ENCODE assay signal across 8 mouse cellular contexts in genomic region chr1:156938705-156939242, GRCm38 (mm10). TPM values are rescaled to one million over a fixed set of nuclear protein-coding genes. Genes with fewer than 3 reads are reported as not detected.
DNase-seq lines count a peak whose midpoint lies in the region; ATAC-seq lines count a peak whose summit lies in the region.

No protein-coding gene starts in this region.

- under 1% methylated on average over 46 of the region's 51 CpGs for WGBS in intestine, embryonic 15.5 days
- under 1% methylated on average over 51 of the region's 51 CpGs for WGBS in midbrain, embryonic 10.5 days

- no peaks in the 10 kb centered on the region for H3K36me3 ChIP-seq in intestine, embryonic 15.5 days
- H3K36me3 ChIP-seq in midbrain, embryonic 10.5 days: peaks cover 3% of the 10 kb centered on the region; the same call in 1 of the 2 replicates

- peak overlapping the region; percentile 96 for H3K4me3 ChIP-seq in intestine, embryonic 15.5 days (replicated peaks)
- H3K4me3 ChIP-seq in midbrain, embryonic 10.5 days: peak overlapping the region; percentile 97

- intact Hi-C loops in left cerebral cortex, postnatal 36 days (cut with DNase I): loop anchor here (2.0 to 5.0 kb wide), 2 partner anchors 49 to 138 kb away; no protein-coding TSS in a partner anchor

- peak; percentile 76 for ATAC-seq in intestine, embryonic 15.5 days

- no peaks in the 10 kb centered on the region for H3K9me3 ChIP-seq in intestine, embryonic 15.5 days
- H3K9me3 ChIP-seq in midbrain, embryonic 10.5 days (replicated peaks): no peaks in the 10 kb centered on the region

- H3K4me2 ChIP-seq in intestine, embryonic 15.5 days (replicated peaks): peak overlapping the region; percentile 91

- peak; percentile 91 for DNase-seq in ZHBTc4 (ENCODE audit: low read depth, low spot score)
- DNase-seq in cerebellum, postnatal 36 days: peak; percentile 73 to 79
- DNase-seq in gastrocnemius, postnatal 25 days: peak; percentile 47
- peak; percentile 75 to 79 for DNase-seq in left cerebral cortex, postnatal 36 days (ENCODE audit: low spot score in 2 of 2)
- DNase-seq in midbrain, embryonic 10.5 days (ENCODE audit: low spot score): peak; percentile 82
- peak; percentile 39 for DNase-seq in skeletal muscle tissue, adult 2 months (ENCODE audit: low read depth, low spot score)
- DNase-seq in adipocyte (ENCODE audit: low spot score): no peak

- peak overlapping the region; percentile 84 for H3K9ac ChIP-seq in intestine, embryonic 15.5 days

- 0 out of 2 replicates have a peak, but pooled peaks cover 2% of the 10 kb centered on the region for H3K4me1 ChIP-seq in intestine, embryonic 15.5 days (replicated peaks)
- H3K4me1 ChIP-seq in midbrain, embryonic 10.5 days: peaks cover 33% of the 10 kb centered on the region

- H3K27me3 ChIP-seq in intestine, embryonic 15.5 days (replicated peaks): no peaks in the 10 kb centered on the region
- no peaks in the 10 kb centered on the region for H3K27me3 ChIP-seq in midbrain, embryonic 10.5 days (ENCODE audit: low read depth, poor library complexity, severe bottlenecking)

- H3K27ac ChIP-seq in intestine, embryonic 15.5 days: peak overlapping the region; percentile 81
- H3K27ac ChIP-seq in midbrain, embryonic 10.5 days (replicated peaks): peak overlapping the region; percentile 98

RNA-seq across cellular contexts. Expression of gene Ralgps2, which starts 0.7 kb away (rescaled TPM):
- 1 to 10 TPM; 1.6 to 1.9 TPM for total RNA-seq in gastrocnemius, postnatal 25 days (2021)
- 36.5 and 41.3 TPM in 2 replicates for polyA plus RNA-seq in intestine, embryonic 15.5 days (2015; fragmentation: Nextera tagmentation; extraction: Ambion mirVana)
- total RNA-seq in left cerebral cortex, postnatal 36 days (2021): 10 to 100 TPM; 32.0 to 50.1 TPM
- polyA plus RNA-seq in midbrain, embryonic 10.5 days (2016; fragmentation: Nextera tagmentation; extraction: Ambion mirVana): 92.8 and 96.8 TPM in 2 replicates

Comparison
In these comparisons a context has a peak if more than half of its experiments do, and no peak if none do; other contexts are left out.
1. RNA of gene Ralgps2, which starts 0.7 kb away (total RNA-seq): 32.0 to 50.1 TPM in left cerebral cortex, postnatal 36 days; 1.6 to 1.9 TPM in gastrocnemius, postnatal 25 days; every median in the first group is over 10 times any median in the second.